Mouse (Mus musculus): ENCODE data around the gene Lrfn3. TPM values are rescaled to one million over a fixed set of nuclear protein-coding genes. Genes with fewer than 3 reads are reported as not detected.

The Lrfn3 gene
- polyA plus RNA-seq, 1 experiment = 1.1 TPM

- peak; percentile 63 for DNase-seq
- no peak for TF ChIP-seq POLR2A (IDR thresholded peaks at IDR 0.05; ENCODE audit: control insufficient read depth, extremely low read depth, insufficient read depth, low read length, poor library complexity)
- Histone ChIP-seq H3K36me3 (ENCODE audit: control insufficient read depth, insufficient read depth, low read length) (no peaks in the 10 kb centered on the region), H3K4me1 (replicated peaks; ENCODE audit: control insufficient read depth, insufficient read depth, low read length) (peaks cover 17% of the 10 kb centered on the region), H3K27me3 (ENCODE audit: control insufficient read depth, insufficient read depth, low read length) (no peaks in the 10 kb centered on the region), H3K4me3 (ENCODE audit: control insufficient read depth, insufficient read depth, low read length) (0 out of 2 replicates have a peak overlapping the region, but pooled peaks have one; percentile 19), H3K27ac (ENCODE audit: control insufficient read depth, insufficient read depth, low read length) (peak overlapping the region; percentile 94)
- 46% methylated on average over 2 of the region's 2 CpGs for WGBS
Measured at GRCm38 (mm10) chr7:30394871-30395270, 32.3 kb upstream of the Lrfn3 start.

- DNase-seq = peak; percentile 72
- H3K36me3 ChIP-seq (ENCODE audit: control insufficient read depth, insufficient read depth, low read length) = no peaks in the 10 kb centered on the region
- H3K27ac ChIP-seq (ENCODE audit: control insufficient read depth, insufficient read depth, low read length) = peak overlapping the region; percentile 94
- H3K27me3 ChIP-seq (ENCODE audit: control insufficient read depth, insufficient read depth, low read length) = no peaks in the 10 kb centered on the region
- peak overlapping the region; percentile 27 for H3K4me3 ChIP-seq (ENCODE audit: control insufficient read depth, insufficient read depth, low read length)
- peaks cover 17% of the 10 kb centered on the region for H3K4me1 ChIP-seq (replicated peaks; ENCODE audit: control insufficient read depth, insufficient read depth, low read length)
- under 1% methylated on average over 11 of the region's 11 CpGs for WGBS
- TF ChIP-seq CTCF (IDR thresholded peaks at IDR 0.05; ENCODE audit: borderline replicate concordance, control insufficient read depth, extremely low read depth, insufficient read depth, low read length, poor library complexity) = 0 out of 2 replicates have a peak, but pooled peaks have one; percentile 25
- 0 out of 2 replicates have a peak, but pooled peaks have one; percentile 13 for TF ChIP-seq POLR2A (IDR thresholded peaks at IDR 0.05; ENCODE audit: control insufficient read depth, extremely low read depth, insufficient read depth, low read length, poor library complexity)
Measured at GRCm38 (mm10) chr7:30394379-30394778, 31.8 kb upstream of the Lrfn3 start.

GRCm38 (mm10) chr7:30393631-30394030 lies 31.1 kb upstream of the Lrfn3 start:
- peaks cover 17% of the 10 kb centered on the region for H3K4me1 ChIP-seq (replicated peaks; ENCODE audit: control insufficient read depth, insufficient read depth, low read length)
- H3K36me3 ChIP-seq (ENCODE audit: control insufficient read depth, insufficient read depth, low read length) = no peaks in the 10 kb centered on the region
- H3K27ac ChIP-seq (ENCODE audit: control insufficient read depth, insufficient read depth, low read length) = peak overlapping the region; percentile 93
- no peak for DNase-seq
- WGBS = 11% methylated on average over 4 of the region's 4 CpGs
- TF ChIP-seq POLR2A (IDR thresholded peaks at IDR 0.05; ENCODE audit: control insufficient read depth, extremely low read depth, insufficient read depth, low read length, poor library complexity) = no peak
- no peak for TF ChIP-seq CTCF (IDR thresholded peaks at IDR 0.05; ENCODE audit: borderline replicate concordance, control insufficient read depth, extremely low read depth, insufficient read depth, low read length, poor library complexity)
- H3K27me3 ChIP-seq (ENCODE audit: control insufficient read depth, insufficient read depth, low read length) = no peaks in the 10 kb centered on the region
- peak overlapping the region; percentile 25 for H3K4me3 ChIP-seq (ENCODE audit: control insufficient read depth, insufficient read depth, low read length)

GRCm38 (mm10) chr7:30392746-30393520 lies 30.4 kb upstream of the Lrfn3 start:
- H3K27ac ChIP-seq (ENCODE audit: control insufficient read depth, insufficient read depth, low read length) = peak overlapping the region; percentile 93
- 71% methylated on average over 4 of the region's 4 CpGs for WGBS
- H3K36me3 ChIP-seq (ENCODE audit: control insufficient read depth, insufficient read depth, low read length) = no peaks in the 10 kb centered on the region
- peak overlapping the region; percentile 49 for H3K4me3 ChIP-seq (ENCODE audit: control insufficient read depth, insufficient read depth, low read length)
- no peak for TF ChIP-seq CTCF (IDR thresholded peaks at IDR 0.05; ENCODE audit: borderline replicate concordance, control insufficient read depth, extremely low read depth, insufficient read depth, low read length, poor library complexity)
- TF ChIP-seq POLR2A (IDR thresholded peaks at IDR 0.05; ENCODE audit: control insufficient read depth, extremely low read depth, insufficient read depth, low read length, poor library complexity) = no peak
- no peaks in the 10 kb centered on the region for H3K27me3 ChIP-seq (ENCODE audit: control insufficient read depth, insufficient read depth, low read length)
- peaks cover 17% of the 10 kb centered on the region for H3K4me1 ChIP-seq (replicated peaks; ENCODE audit: control insufficient read depth, insufficient read depth, low read length)
- DNase-seq = no peak

- Histone ChIP-seq H3K27me3 (ENCODE audit: control insufficient read depth, insufficient read depth, low read length) (no peaks in the 10 kb centered on the region), H3K36me3 (ENCODE audit: control insufficient read depth, insufficient read depth, low read length) (no peaks in the 10 kb centered on the region), H3K27ac (ENCODE audit: control insufficient read depth, insufficient read depth, low read length) (no peak overlapping the region), H3K4me3 (ENCODE audit: control insufficient read depth, insufficient read depth, low read length) (no peak overlapping the region), H3K4me1 (replicated peaks; ENCODE audit: control insufficient read depth, insufficient read depth, low read length) (no peaks in the 10 kb centered on the region)
- no peak for DNase-seq
- TF ChIP-seq POLR2A (IDR thresholded peaks at IDR 0.05; ENCODE audit: control insufficient read depth, extremely low read depth, insufficient read depth, low read length, poor library complexity) (no peak), CTCF (IDR thresholded peaks at IDR 0.05; ENCODE audit: borderline replicate concordance, control insufficient read depth, extremely low read depth, insufficient read depth, low read length, poor library complexity) (no peak)
- WGBS = 90% methylated on average over 9 of the region's 9 CpGs
Measured at GRCm38 (mm10) chr7:30384106-30384505, 21.5 kb upstream of the Lrfn3 start.

- no peak for TF ChIP-seq POLR2A (IDR thresholded peaks at IDR 0.05; ENCODE audit: control insufficient read depth, extremely low read depth, insufficient read depth, low read length, poor library complexity)
- no peak for TF ChIP-seq CTCF (IDR thresholded peaks at IDR 0.05; ENCODE audit: borderline replicate concordance, control insufficient read depth, extremely low read depth, insufficient read depth, low read length, poor library complexity)
- no peak overlapping the region for H3K27ac ChIP-seq (ENCODE audit: control insufficient read depth, insufficient read depth, low read length)
- DNase-seq = no peak
- H3K36me3 ChIP-seq (ENCODE audit: control insufficient read depth, insufficient read depth, low read length) = no peaks in the 10 kb centered on the region
- H3K27me3 ChIP-seq (ENCODE audit: control insufficient read depth, insufficient read depth, low read length) = no peaks in the 10 kb centered on the region
- H3K4me3 ChIP-seq (ENCODE audit: control insufficient read depth, insufficient read depth, low read length) = no peak overlapping the region
- H3K4me1 ChIP-seq (replicated peaks; ENCODE audit: control insufficient read depth, insufficient read depth, low read length) = no peaks in the 10 kb centered on the region
- WGBS = 68% methylated on average over 5 of the region's 5 CpGs
Measured at GRCm38 (mm10) chr7:30380061-30380460, 17.5 kb upstream of the Lrfn3 start.

All from thymus, adult 2 months (tissue).